Mouse (Mus musculus): ENCODE measurements at regions not wholly inside any gene's neighbourhood (a gene's known extent, or its start where the extent isn't known, plus 50 kb on each side); places are given as distances from the start of the nearest gene placed in this dataset.
A peak's percentile ranks its signal among the peaks of the same experiment; 100 is the strongest.

GRCm38 (mm10) chr10:84081673-84082072 is 358.7 kb downstream of the Nuak1 start:
- H3K4me3 ChIP-seq (ENCODE audit: control insufficient read depth, insufficient read depth, low read length) = no peak overlapping the region
- no peaks in the 10 kb centered on the region for H3K4me1 ChIP-seq (replicated peaks; ENCODE audit: control insufficient read depth, insufficient read depth, low read length)
- H3K36me3 ChIP-seq (ENCODE audit: control insufficient read depth, insufficient read depth, low read length) = no peaks in the 10 kb centered on the region
- no peaks in the 10 kb centered on the region for H3K27me3 ChIP-seq (ENCODE audit: control insufficient read depth, insufficient read depth, low read length)
- WGBS = 69% methylated on average over 6 of the region's 6 CpGs
- no peak for TF ChIP-seq CTCF (IDR thresholded peaks at IDR 0.05; ENCODE audit: borderline replicate concordance, control insufficient read depth, extremely low read depth, insufficient read depth, low read length, poor library complexity)
- TF ChIP-seq POLR2A (IDR thresholded peaks at IDR 0.05; ENCODE audit: control insufficient read depth, extremely low read depth, insufficient read depth, low read length, poor library complexity) = no peak
- DNase-seq = no peak
- no peak overlapping the region for H3K27ac ChIP-seq (ENCODE audit: control insufficient read depth, insufficient read depth, low read length)

- Histone ChIP-seq H3K27ac (ENCODE audit: control insufficient read depth, insufficient read depth, low read length) (no peak overlapping the region; the same call in 1 of the 2 replicates), H3K4me1 (replicated peaks; ENCODE audit: control insufficient read depth, insufficient read depth, low read length) (peaks cover 12% of the 10 kb centered on the region), H3K36me3 (ENCODE audit: control insufficient read depth, insufficient read depth, low read length) (no peaks in the 10 kb centered on the region), H3K4me3 (ENCODE audit: control insufficient read depth, insufficient read depth, low read length) (no peak overlapping the region), H3K27me3 (ENCODE audit: control insufficient read depth, insufficient read depth, low read length) (no peaks in the 10 kb centered on the region)
- DNase-seq = no peak
- 70% methylated on average over 5 of the region's 5 CpGs for WGBS
- TF ChIP-seq CTCF (IDR thresholded peaks at IDR 0.05; ENCODE audit: borderline replicate concordance, control insufficient read depth, extremely low read depth, insufficient read depth, low read length, poor library complexity) = no peak
- no peak for TF ChIP-seq POLR2A (IDR thresholded peaks at IDR 0.05; ENCODE audit: control insufficient read depth, extremely low read depth, insufficient read depth, low read length, poor library complexity)
Observed at GRCm38 (mm10) chr10:84087528-84087927, 352.9 kb downstream of the Nuak1 start.

- H3K4me3 ChIP-seq (ENCODE audit: control insufficient read depth, insufficient read depth, low read length) = no peak overlapping the region
- no peak for TF ChIP-seq POLR2A (IDR thresholded peaks at IDR 0.05; ENCODE audit: control insufficient read depth, extremely low read depth, insufficient read depth, low read length, poor library complexity)
- no peak for TF ChIP-seq CTCF (IDR thresholded peaks at IDR 0.05; ENCODE audit: borderline replicate concordance, control insufficient read depth, extremely low read depth, insufficient read depth, low read length, poor library complexity)
- 67% methylated on average over 3 of the region's 3 CpGs for WGBS
- no peak overlapping the region for H3K27ac ChIP-seq (ENCODE audit: control insufficient read depth, insufficient read depth, low read length)
- H3K27me3 ChIP-seq (ENCODE audit: control insufficient read depth, insufficient read depth, low read length) = no peaks in the 10 kb centered on the region
- H3K36me3 ChIP-seq (ENCODE audit: control insufficient read depth, insufficient read depth, low read length) = no peaks in the 10 kb centered on the region
- peaks cover 12% of the 10 kb centered on the region for H3K4me1 ChIP-seq (replicated peaks; ENCODE audit: control insufficient read depth, insufficient read depth, low read length)
- DNase-seq = peak; percentile 23
Observed at GRCm38 (mm10) chr10:84087929-84088328, 352.5 kb downstream of the Nuak1 start.

DNA sequence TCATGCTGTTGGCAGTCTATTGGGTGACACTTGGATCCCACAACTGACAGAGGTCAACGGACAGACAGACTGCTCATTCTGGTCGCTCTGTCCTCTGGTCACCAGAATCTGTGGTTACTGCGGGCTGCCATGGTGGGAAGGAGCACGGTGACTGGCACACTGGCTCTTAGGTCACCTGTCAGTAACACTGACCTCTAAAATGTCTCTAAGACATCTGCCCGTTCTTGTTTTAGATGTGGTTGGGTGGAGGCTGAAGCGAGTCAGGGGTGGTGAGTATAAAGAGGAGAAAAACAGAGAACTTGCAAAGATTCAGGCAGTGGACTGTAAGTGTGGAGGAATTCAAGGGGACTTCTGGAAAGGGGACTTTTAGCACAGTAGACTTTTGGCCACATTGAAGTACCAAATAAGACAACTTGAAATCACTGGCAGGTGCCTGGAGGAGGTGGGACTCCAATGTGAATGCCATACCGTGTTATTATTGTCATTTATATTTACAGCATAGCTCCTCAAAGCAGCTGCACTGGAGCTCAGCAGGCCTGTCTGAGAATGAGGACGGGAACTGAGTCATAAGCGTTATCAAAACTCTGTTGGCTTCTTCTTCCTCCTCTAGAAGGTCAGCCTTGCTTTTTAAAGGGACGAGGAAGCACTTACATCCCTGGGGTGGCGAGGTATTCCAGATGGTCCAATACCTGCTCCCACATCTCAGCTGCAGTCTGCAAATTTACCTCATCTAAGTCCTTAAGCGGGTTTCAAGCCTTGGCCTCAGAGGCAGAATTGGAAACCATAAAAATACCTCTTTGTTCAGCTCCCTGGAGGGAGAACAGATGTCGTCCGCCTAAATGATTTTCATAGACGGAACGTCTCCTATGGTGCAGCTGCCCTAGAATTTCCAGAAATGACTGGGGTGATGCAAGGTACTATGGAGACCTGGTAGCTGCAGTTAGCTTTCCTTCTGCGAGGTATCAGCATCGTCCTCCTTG is 351.3 kb downstream of the Nuak1 start:
- peaks cover 12% of the 10 kb centered on the region for H3K4me1 ChIP-seq (replicated peaks; ENCODE audit: control insufficient read depth, insufficient read depth, low read length)
- H3K27ac ChIP-seq (ENCODE audit: control insufficient read depth, insufficient read depth, low read length) = no peak overlapping the region
- no peaks in the 10 kb centered on the region for H3K27me3 ChIP-seq (ENCODE audit: control insufficient read depth, insufficient read depth, low read length)
- TF ChIP-seq POLR2A (IDR thresholded peaks at IDR 0.05; ENCODE audit: control insufficient read depth, extremely low read depth, insufficient read depth, low read length, poor library complexity) (no peak), CTCF (IDR thresholded peaks at IDR 0.05; ENCODE audit: borderline replicate concordance, control insufficient read depth, extremely low read depth, insufficient read depth, low read length, poor library complexity) (no peak)
- H3K4me3 ChIP-seq (ENCODE audit: control insufficient read depth, insufficient read depth, low read length) = no peak overlapping the region
- no peak for DNase-seq
- no peaks in the 10 kb centered on the region for H3K36me3 ChIP-seq (ENCODE audit: control insufficient read depth, insufficient read depth, low read length)
- 87% methylated on average over 18 of the region's 18 CpGs for WGBS

GRCm38 (mm10) chr10:84093919-84094318 is 346.5 kb downstream of the Nuak1 start:
- Histone ChIP-seq H3K4me3 (ENCODE audit: control insufficient read depth, insufficient read depth, low read length) (no peak overlapping the region), H3K27ac (ENCODE audit: control insufficient read depth, insufficient read depth, low read length) (no peak overlapping the region), H3K36me3 (ENCODE audit: control insufficient read depth, insufficient read depth, low read length) (no peaks in the 10 kb centered on the region), H3K27me3 (ENCODE audit: control insufficient read depth, insufficient read depth, low read length) (no peaks in the 10 kb centered on the region), H3K4me1 (replicated peaks; ENCODE audit: control insufficient read depth, insufficient read depth, low read length) (0 out of 2 replicates have a peak, but pooled peaks cover under 1% of the 10 kb centered on the region)
- TF ChIP-seq POLR2A (IDR thresholded peaks at IDR 0.05; ENCODE audit: control insufficient read depth, extremely low read depth, insufficient read depth, low read length, poor library complexity) (no peak), CTCF (IDR thresholded peaks at IDR 0.05; ENCODE audit: borderline replicate concordance, control insufficient read depth, extremely low read depth, insufficient read depth, low read length, poor library complexity) (no peak)
- DNase-seq = no peak
- 97% methylated on average over 4 of the region's 4 CpGs for WGBS

GRCm38 (mm10) chr10:84097196-84097595 is 343.2 kb downstream of the Nuak1 start:
- WGBS = 83% methylated on average over 5 of the region's 5 CpGs
- Histone ChIP-seq H3K4me3 (ENCODE audit: control insufficient read depth, insufficient read depth, low read length) (no peak overlapping the region), H3K27ac (ENCODE audit: control insufficient read depth, insufficient read depth, low read length) (no peak overlapping the region), H3K36me3 (ENCODE audit: control insufficient read depth, insufficient read depth, low read length) (no peaks in the 10 kb centered on the region), H3K4me1 (replicated peaks; ENCODE audit: control insufficient read depth, insufficient read depth, low read length) (peaks cover 4% of the 10 kb centered on the region), H3K27me3 (ENCODE audit: control insufficient read depth, insufficient read depth, low read length) (no peaks in the 10 kb centered on the region)
- TF ChIP-seq POLR2A (IDR thresholded peaks at IDR 0.05; ENCODE audit: control insufficient read depth, extremely low read depth, insufficient read depth, low read length, poor library complexity) (no peak), CTCF (IDR thresholded peaks at IDR 0.05; ENCODE audit: borderline replicate concordance, control insufficient read depth, extremely low read depth, insufficient read depth, low read length, poor library complexity) (no peak)
- no peak for DNase-seq

All from thymus, adult 2 months (tissue).